Mouse (Mus musculus): Measurements from ENCODE around the gene Fpr-rs3. TPM values are rescaled to one million over a fixed set of nuclear protein-coding genes. Genes with fewer than 3 reads are reported as not detected.

Gene Fpr-rs3
- total RNA-seq (2014; fragmentation: Nextera tagmentation) = not detected in 2 replicates
- total RNA-seq (2017) = not detected in 2 replicates

- no peak for ATAC-seq (replicated peaks; ENCODE audit: low FRiP score, low TSS enrichment, poor library complexity, severe bottlenecking)
Measured at GRCm38 (mm10) chr17:20624777-20625176, at the start of gene Fpr-rs3. Fpr-rs3 (minus strand) TSS chr17:20624877.

GRCm38 (mm10) chr17:20596323-20596722 is 28.4 kb downstream of the Fpr-rs3 start, which contains the start of gene Vmn2r110:
Vmn2r110 (minus strand) TSS chr17:20596423.
- no peak for ATAC-seq (replicated peaks; ENCODE audit: low FRiP score, low TSS enrichment, poor library complexity, severe bottlenecking)

Other genes starting within 250 kb of the Fpr-rs3 start
- not detected in 2 replicates for gene Vmn1r224, start 210.7 kb downstream of the Fpr-rs3 start, total RNA-seq (2014; fragmentation: Nextera tagmentation)
- not detected in 2 replicates for gene Vmn1r224, start 210.7 kb downstream of the Fpr-rs3 start, total RNA-seq (2017)
- gene Vmn2r108, start 143.5 kb downstream of the Fpr-rs3 start, total RNA-seq (2014; fragmentation: Nextera tagmentation) = not detected in 2 replicates
- not detected in 2 replicates for gene Vmn2r108, start 143.5 kb downstream of the Fpr-rs3 start, total RNA-seq (2017)
- not detected in 2 replicates for gene Vmn1r225, start 126.7 kb downstream of the Fpr-rs3 start, total RNA-seq (2014; fragmentation: Nextera tagmentation)
- gene Vmn1r225, start 126.7 kb downstream of the Fpr-rs3 start, total RNA-seq (2017) = not detected in 2 replicates
- gene Vmn2r109, start 60.1 kb downstream of the Fpr-rs3 start, total RNA-seq (2014; fragmentation: Nextera tagmentation) = not detected in 2 replicates
- gene Vmn2r109, start 60.1 kb downstream of the Fpr-rs3 start, total RNA-seq (2017) = not detected in 2 replicates
- not detected in 2 replicates for gene Vmn2r110, start 28.5 kb downstream of the Fpr-rs3 start, total RNA-seq (2014; fragmentation: Nextera tagmentation)
- gene Vmn2r110, start 28.5 kb downstream of the Fpr-rs3 start, total RNA-seq (2017) = under 0.01 TPM in 1 of 2 replicates, not detected in the other
- gene Vmn1r226, start 58.0 kb upstream of the Fpr-rs3 start, total RNA-seq (2014; fragmentation: Nextera tagmentation) = not detected in 2 replicates
- gene Vmn1r226, start 58.0 kb upstream of the Fpr-rs3 start, total RNA-seq (2017) = not detected in 2 replicates
- gene Vmn1r227, start 105.0 kb upstream of the Fpr-rs3 start, total RNA-seq (2014; fragmentation: Nextera tagmentation) = not detected in 2 replicates
- not detected in 2 replicates for gene Vmn1r227, start 105.0 kb upstream of the Fpr-rs3 start, total RNA-seq (2017)
- gene Vmn1r228, start 161.3 kb upstream of the Fpr-rs3 start, total RNA-seq (2014; fragmentation: Nextera tagmentation) = not detected in 2 replicates
- gene Vmn1r228, start 161.3 kb upstream of the Fpr-rs3 start, total RNA-seq (2017) = not detected in 2 replicates
- not detected in 2 replicates for gene Vmn1r229, start 186.7 kb upstream of the Fpr-rs3 start, total RNA-seq (2014; fragmentation: Nextera tagmentation)
- not detected in 2 replicates for gene Vmn1r229, start 186.7 kb upstream of the Fpr-rs3 start, total RNA-seq (2017)
- gene Vmn1r230, start 215.6 kb upstream of the Fpr-rs3 start, total RNA-seq (2014; fragmentation: Nextera tagmentation) = not detected in 2 replicates
- not detected in 2 replicates for gene Vmn1r230, start 215.6 kb upstream of the Fpr-rs3 start, total RNA-seq (2017)

Data from megakaryocyte-erythroid progenitor cell, adult 5-6 weeks (primary cell).